22 mouse cellular contexts compared by ENCODE assay signal in genomic region chr8:3249886-3250285, GRCm38 (mm10). TPM values are rescaled to one million over a fixed set of nuclear protein-coding genes. Genes with fewer than 3 reads are reported as not detected.
DNase-seq lines count a peak whose midpoint lies in the region; ATAC-seq and TF ChIP-seq lines count a peak whose summit lies in the region.
"Had no signal": no experiment of that assay in that cellular context is flagged by ENCODE, and none has a peak within 500 bp of the region (broad histone marks: within the 10 kb centered on the region; RNA-seq: fewer than 3 reads in every experiment).

No protein-coding gene starts in this region.

- H3K4me2 ChIP-seq in lung, postnatal 0 days (replicated peaks; ENCODE audit: low read depth, low read length): no peak overlapping the region
- H3K4me2 ChIP-seq: hindbrain, embryonic 12.5 days had no signal

- H3K27ac ChIP-seq in kidney, adult 2 months (ENCODE audit: insufficient read depth, low read depth, low read length): no peak overlapping the region
- H3K27ac ChIP-seq in lung, postnatal 0 days (ENCODE audit: low read length): no peak overlapping the region
- H3K27ac ChIP-seq: embryonic facial prominence, embryonic 10.5 days; forebrain, embryonic 10.5 days; heart, embryonic 10.5 days; hindbrain, embryonic 12.5 days had no signal

- no peak for ATAC-seq in lung, postnatal 0 days
- ATAC-seq in Patski: no peak
- ATAC-seq: forebrain, embryonic 16.5 days; hindbrain, embryonic 16.5 days; inflammation-experienced regulatory T-cells, adult 6 months; intestine, postnatal 0 days had no signal

- H3K9me3 ChIP-seq in lung, postnatal 0 days (ENCODE audit: low read length): no peaks in the 10 kb centered on the region
- H3K9me3 ChIP-seq: embryonic facial prominence, embryonic 10.5 days; heart, embryonic 10.5 days had no signal

- peaks cover 20% of the 10 kb centered on the region for H3K4me1 ChIP-seq in kidney, adult 2 months (ENCODE audit: control insufficient read depth, insufficient read depth, low read length)
- H3K4me1 ChIP-seq in lung, postnatal 0 days (ENCODE audit: insufficient read depth, low read depth, low read length): 0 out of 2 replicates have a peak, but pooled peaks cover 3% of the 10 kb centered on the region
- H3K4me1 ChIP-seq: embryonic facial prominence, embryonic 10.5 days; forebrain, embryonic 10.5 days; hindbrain, embryonic 12.5 days had no signal

- no peaks in the 10 kb centered on the region; the same call in 1 of the 2 replicates for H3K36me3 ChIP-seq in kidney, adult 2 months (ENCODE audit: control insufficient read depth, insufficient read depth, low read length)
- 0 out of 2 replicates have a peak, but pooled peaks cover 5% of the 10 kb centered on the region for H3K36me3 ChIP-seq in lung, postnatal 0 days (ENCODE audit: insufficient read depth, low read length)

- peak; percentile 37 for DNase-seq in kidney, adult 2 months
- no peak for DNase-seq in kidney, postnatal 14 days
- DNase-seq in lung, postnatal 36 days: peak; percentile 47
- no peak for DNase-seq in lung, postnatal 0 days (ENCODE audit: low spot score)
- DNase-seq in Patski (ENCODE audit: low read depth, low spot score): peak; percentile 37
- peak; percentile 21 for DNase-seq in brain, embryonic 14.5 days (ENCODE audit: low read depth)
- no peak for DNase-seq in c-Kit-positive CD71-positive TER-119-positive erythroid progenitor cells, embryonic 14.5 days (ENCODE audit: low spot score)
- DNase-seq: adrenal gland, postnatal 25 days; cerebellum, adult 2 months; cerebellum, postnatal 10 days; heart, adult 18-20 months; heart, postnatal 10 days; heart, postnatal 4 days had no signal

- TF ChIP-seq POLR2A in kidney, adult 2 months (IDR thresholded peaks at IDR 0.05; ENCODE audit: low read depth, low read length): no peak
- TF ChIP-seq POLR2A in brain, embryonic 14.5 days (IDR thresholded peaks at IDR 0.05; ENCODE audit: borderline replicate concordance, extremely low read depth, insufficient read depth, insufficient read length, poor library complexity, severe bottlenecking): no peak

- H3K9ac ChIP-seq in lung, postnatal 0 days (replicated peaks; ENCODE audit: low read depth): no peak overlapping the region
- H3K9ac ChIP-seq: hindbrain, embryonic 12.5 days had no signal

- no peak overlapping the region for H3K4me3 ChIP-seq in kidney, adult 2 months (ENCODE audit: insufficient read depth, low read depth, low read length)
- H3K4me3 ChIP-seq in lung, postnatal 0 days (ENCODE audit: low read depth, low read length): no peak overlapping the region
- H3K4me3 ChIP-seq: embryonic facial prominence, embryonic 10.5 days; erythroblast, embryonic 14.5 days; forebrain, embryonic 10.5 days; heart, embryonic 10.5 days; hindbrain, embryonic 12.5 days had no signal

- TF ChIP-seq CTCF in kidney, adult 2 months (conservative IDR thresholded peaks at IDR 0.05; ENCODE audit: insufficient read depth, insufficient read length, low read depth, low read length): no peak
- no peak for TF ChIP-seq CTCF in lung, postnatal 0 days (IDR thresholded peaks at IDR 0.05)
- TF ChIP-seq CTCF in Patski (IDR thresholded peaks at IDR 0.05): no peak
- TF ChIP-seq CTCF in brain, embryonic 14.5 days (IDR thresholded peaks at IDR 0.05; ENCODE audit: borderline replicate concordance, extremely low read depth, insufficient read depth, insufficient read length): no peak

- TF ChIP-seq EP300 in lung, postnatal 0 days (IDR thresholded peaks at IDR 0.05): no peak

- POLR2A ChIA-PET in Patski (lab: Charles Lee): no interaction called here

- 45% methylated on average over 2 of the region's 2 CpGs for WGBS in kidney, adult 2 months
- 48% methylated on average over 2 of the region's 2 CpGs for WGBS in lung, postnatal 0 days

- CTCF ChIA-PET in Patski (lab: Charles Lee): interaction anchor here (1.0 to 2.6 kb wide), 2 partner anchors 23 kb away, joined by 3 to 8 read pairs; no protein-coding TSS in a partner anchor

- in situ Hi-C loops in Patski (cut with MboI; ENCODE audit: low pct_unique_long_range_greater_than_20kb): no loop called here

- no peaks in the 10 kb centered on the region for H3K27me3 ChIP-seq in kidney, adult 2 months (replicated peaks; ENCODE audit: control insufficient read depth, insufficient read depth, low read length)
- no peaks in the 10 kb centered on the region for H3K27me3 ChIP-seq in lung, postnatal 0 days (replicated peaks; ENCODE audit: insufficient read depth, low read length)
- H3K27me3 ChIP-seq in Patski: no peaks in the 10 kb centered on the region
- H3K27me3 ChIP-seq: hindbrain, embryonic 12.5 days had no signal

RNA-seq across cellular contexts. Expression of gene Insr, which starts 29.5 kb away (rescaled TPM):
- 26.8 and 33.7 TPM in 2 replicates for polyA plus RNA-seq in kidney, adult 2 months (2012; rRNA removed)
- 27.1 and 31.1 TPM in 2 replicates for polyA plus RNA-seq in lung, postnatal 0 days (2015; fragmentation: Nextera tagmentation; extraction: Ambion mirVana)
- 13.8 TPM for polyA plus RNA-seq in Patski (2021)
- polyA plus RNA-seq in brain, embryonic 14.5 days (2012; rRNA removed): 16.8 and 25.1 TPM in 2 replicates

Comparison
In these comparisons a context has a peak if more than half of its experiments do, and no peak if none do; other contexts are left out.
1. DNase-seq: peak in kidney, adult 2 months (single experiment), lung, postnatal 36 days (single experiment), Patski (single experiment) and brain, embryonic 14.5 days (single experiment); none in kidney, postnatal 14 days (single experiment), lung, postnatal 0 days (single experiment) and c-Kit-positive CD71-positive TER-119-positive erythroid progenitor cells, embryonic 14.5 days (single experiment).